Mouse (Mus musculus) heart, postnatal 25 days (tissue): ENCODE results near the gene Nt5e. TPM values are rescaled to one million over a fixed set of nuclear protein-coding genes. Genes with fewer than 3 reads are reported as not detected.
A peak's percentile ranks its signal among the peaks of the same experiment; 100 is the strongest.
"Not testable (repeated sequence)": the region's sequence is repeated elsewhere in the genome, so short reads cannot be mapped to it uniquely, and the experiment has no call there.

Experiments
- DNase-seq: peaks from one replicate; pipeline ENCODE4 v3.0.0; 2022; ENCODE audit warnings: low spot score
- intact Hi-C: fragments of 180-260 bp; cut with DNase I; formaldehyde crosslinking; loops from one replicate; pipeline ENCODE4 v1.15.1; 2025
- total RNA-seq, 2 experiments: library from RNA; stranded (reverse); gene quantifications; 2 replicates each; pipeline ENCODE4 v1.2.3; 2021

Gene Nt5e
- 10 to 100 TPM; 13.3 to 13.9 TPM for total RNA-seq

DNA sequence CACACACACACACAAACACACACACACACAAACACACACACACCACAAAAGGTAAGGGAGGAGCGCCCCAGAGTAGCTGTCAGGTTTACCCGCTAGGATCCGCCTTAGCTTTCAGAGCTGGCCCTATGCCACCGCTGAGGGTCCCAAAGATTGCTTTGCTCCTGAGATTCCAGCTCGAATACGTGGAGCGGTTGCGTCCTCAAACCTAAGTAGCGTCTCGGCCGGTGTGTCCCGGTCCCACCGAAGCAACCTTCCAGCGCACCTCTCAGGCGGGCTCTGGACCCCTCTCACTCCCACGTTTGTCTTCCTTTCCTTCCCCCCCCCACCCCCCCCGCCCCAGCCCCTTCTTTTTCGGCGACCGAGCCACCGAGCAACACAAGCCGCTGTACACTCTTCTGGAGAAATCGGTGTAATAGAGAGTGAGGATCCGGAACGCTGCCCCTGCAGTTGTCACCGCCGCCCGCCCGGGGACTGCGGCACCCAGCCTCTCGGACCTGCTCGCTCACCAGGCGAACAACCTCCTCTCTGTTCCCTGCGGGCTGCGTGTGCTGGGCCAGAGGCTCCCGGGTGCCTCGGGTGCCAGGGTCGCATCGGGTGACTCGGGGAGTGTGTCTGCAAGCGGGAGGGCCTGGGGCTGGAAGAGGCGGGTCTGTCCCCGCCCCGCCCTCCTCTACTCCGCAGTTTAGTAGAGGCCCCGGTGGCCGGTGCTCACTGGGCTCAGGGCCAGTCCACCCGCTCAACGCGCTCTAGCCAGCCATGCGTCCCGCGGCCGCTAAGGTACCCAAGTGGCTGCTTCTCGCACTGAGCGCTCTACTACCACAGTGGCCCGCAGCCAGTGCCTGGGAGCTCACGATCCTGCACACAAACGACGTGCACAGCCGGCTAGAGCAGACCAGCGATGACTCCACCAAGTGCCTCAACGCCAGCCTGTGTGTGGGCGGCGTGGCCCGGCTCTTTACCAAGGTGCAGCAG, at the start of gene Nt5e:
TSS of gene Nt5e (plus strand) at position 268 of the 972 bp plus-strand sequence.
- intact Hi-C loops, result loop anchor here (5.0 kb wide), 2 partner anchors 35 to 70 kb away; no protein-coding TSS in a partner anchor

GRCm38 (mm10) chr9:88277588-88277987, 49.4 kb upstream of the Nt5e start:
- intact Hi-C loops, result loop anchor here (5.0 kb wide), 1 partner anchor 85 kb away; no protein-coding TSS in a partner anchor
- no peak for DNase-seq

More for the DNA sequence above, at the start of gene Nt5e:
- DNase-seq, result peak; percentile 68

DNA sequence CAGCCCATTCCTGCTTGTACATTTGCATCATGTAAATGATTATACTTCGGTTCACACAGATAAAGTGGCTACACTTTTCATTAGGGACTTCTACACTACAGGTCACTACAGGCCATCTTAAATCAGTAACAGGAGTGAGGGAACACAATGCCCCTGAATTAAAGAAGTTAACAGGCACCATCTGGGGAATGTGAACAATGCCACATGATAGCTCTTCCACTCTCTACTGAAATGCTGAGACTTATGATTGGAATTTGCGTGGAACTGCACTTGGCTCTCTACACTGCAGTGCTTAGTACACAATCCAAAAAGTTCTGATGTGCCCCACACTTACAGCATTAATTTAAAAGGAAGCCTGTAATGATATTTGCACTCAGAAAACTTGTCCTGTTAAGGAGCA, 47.3 kb upstream of the Nt5e start:
- DNase-seq, result no peak
- intact Hi-C loops, result loop anchor here (5.0 kb wide), 1 partner anchor 83 kb away; no protein-coding TSS in a partner anchor

DNA sequence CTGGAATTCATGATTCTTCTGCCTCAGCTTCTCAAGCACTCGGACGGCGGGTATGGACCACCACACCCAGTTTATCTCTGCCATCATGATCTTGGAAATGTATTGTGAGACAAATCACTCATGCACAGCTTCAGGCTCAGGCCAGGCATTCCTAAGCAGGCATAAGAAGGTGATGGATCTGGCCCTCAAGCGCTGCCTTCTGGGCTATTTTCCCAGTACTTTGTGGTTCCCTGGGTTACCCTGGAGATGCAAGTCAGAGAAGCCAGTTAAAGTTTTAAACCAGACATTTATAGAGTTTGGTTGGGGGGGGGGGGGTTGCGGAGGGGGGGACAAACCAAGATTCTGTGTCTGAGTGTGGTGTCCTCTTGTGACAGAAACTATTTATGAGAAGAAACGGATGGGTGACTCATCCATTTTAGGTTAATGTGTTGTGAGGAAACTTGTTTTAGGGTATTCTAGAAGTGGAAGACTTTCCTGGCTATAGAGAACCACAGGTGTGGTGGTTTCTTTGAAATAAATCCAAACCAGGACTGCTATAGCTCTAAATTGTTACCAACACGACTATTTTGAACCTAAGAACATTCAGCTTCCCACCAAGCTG, 37.3 kb upstream of the Nt5e start:
- no peak for DNase-seq
- intact Hi-C loops, result no loop called here

- DNase-seq, result no peak
- intact Hi-C loops, result no loop called here
Measured at GRCm38 (mm10) chr9:88292836-88293370, 34.1 kb upstream of the Nt5e start.

GRCm38 (mm10) chr9:88295798-88296197, 31.2 kb upstream of the Nt5e start:
- DNase-seq, result no peak
- intact Hi-C loops, result no loop called here

GRCm38 (mm10) chr9:88296321-88296720, 30.7 kb upstream of the Nt5e start:
- intact Hi-C loops, result no loop called here
- no peak for DNase-seq

GRCm38 (mm10) chr9:88297244-88297643, 29.8 kb upstream of the Nt5e start:
- intact Hi-C loops, DNase-seq: not testable (repeated sequence)

DNA sequence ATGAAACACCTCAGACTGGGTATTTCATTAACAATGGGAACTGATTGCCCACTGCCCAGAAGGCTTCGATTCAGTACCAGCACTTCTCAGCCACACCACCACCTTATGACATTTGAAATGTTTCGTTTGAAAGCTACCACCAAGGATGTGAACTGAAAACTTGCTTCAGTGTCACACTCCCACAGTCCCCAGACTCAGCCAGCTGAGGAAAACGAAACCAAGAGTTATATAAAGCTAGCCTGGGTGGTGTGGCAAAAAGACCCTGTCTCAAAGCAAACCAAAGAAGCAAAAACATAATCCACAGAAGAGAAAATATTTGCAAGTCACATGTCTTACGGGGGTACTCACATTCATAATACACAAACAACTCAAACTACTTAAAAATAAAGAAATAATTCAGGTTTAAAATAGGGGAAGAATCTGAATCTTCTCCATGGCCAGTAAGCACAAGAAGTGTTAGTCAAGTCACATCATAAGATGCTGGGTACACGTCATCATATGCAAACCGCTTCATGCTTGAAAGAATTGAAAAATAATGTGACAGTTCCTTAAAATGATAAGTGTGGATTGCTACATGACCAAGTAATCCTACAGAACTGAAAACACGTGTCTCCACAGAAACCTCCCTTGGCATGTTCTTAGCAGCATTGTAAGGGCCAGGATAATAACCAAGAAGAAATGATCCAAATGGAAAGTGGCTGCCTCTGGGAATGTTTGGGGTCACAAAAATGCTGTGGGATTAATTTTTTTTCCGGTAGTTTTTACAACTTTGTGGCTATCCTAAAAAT, 28.9 kb upstream of the Nt5e start:
- DNase-seq, result no peak
- intact Hi-C loops, result no loop called here

DNA sequence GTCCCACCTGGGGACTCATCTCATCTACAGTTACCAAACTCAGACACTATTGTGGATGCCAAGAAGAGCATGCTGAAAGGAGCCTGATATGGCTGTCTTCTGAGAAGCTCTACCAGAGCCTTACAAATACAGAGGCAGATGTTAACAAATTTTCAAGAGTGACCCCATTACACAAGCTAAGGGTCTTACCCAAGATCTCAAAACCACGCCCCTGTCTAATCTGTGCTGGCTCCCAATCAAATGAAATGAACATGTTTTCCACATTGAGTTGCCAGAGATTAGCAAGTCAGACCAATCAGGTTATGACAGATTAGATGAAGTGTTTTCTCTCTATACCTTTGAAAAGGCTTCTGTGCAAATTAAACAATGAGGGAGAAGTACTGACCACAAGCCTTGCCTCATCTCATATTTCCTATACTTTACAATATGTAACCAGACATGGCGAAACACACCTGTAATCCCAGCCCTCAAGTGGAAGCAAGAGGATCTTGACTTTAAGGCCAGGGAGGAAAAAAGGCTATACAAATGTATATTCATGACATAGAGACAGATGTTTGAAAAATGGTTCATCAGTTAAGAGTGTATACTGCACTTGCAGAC, 19.9 kb upstream of the Nt5e start:
- intact Hi-C loops, result no loop called here
- no peak for DNase-seq

DNA sequence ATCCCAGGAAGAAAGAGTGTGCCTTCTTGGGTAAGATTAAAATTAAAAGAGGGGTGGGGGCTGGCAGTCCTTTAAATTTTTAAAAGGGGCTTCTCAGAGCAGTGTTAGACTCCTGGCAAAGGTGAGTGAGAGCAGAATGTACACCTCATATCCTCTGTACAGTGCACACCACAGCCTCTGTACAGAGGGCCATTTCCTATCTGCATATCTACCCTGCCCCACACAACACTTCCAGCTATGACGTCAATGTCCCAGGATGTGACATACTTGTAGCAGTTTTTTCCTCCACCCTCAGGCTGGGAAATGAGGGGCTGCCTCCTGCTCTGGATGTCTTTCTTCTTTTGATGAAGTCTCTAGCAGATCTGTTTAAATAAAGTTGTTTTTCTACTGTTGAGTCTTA, 17.9 kb upstream of the Nt5e start:
- intact Hi-C loops, result no loop called here
- no peak for DNase-seq

GRCm38 (mm10) chr9:88319226-88319625, 7.8 kb upstream of the Nt5e start:
- intact Hi-C loops, result no loop called here
- no peak for DNase-seq

DNA sequence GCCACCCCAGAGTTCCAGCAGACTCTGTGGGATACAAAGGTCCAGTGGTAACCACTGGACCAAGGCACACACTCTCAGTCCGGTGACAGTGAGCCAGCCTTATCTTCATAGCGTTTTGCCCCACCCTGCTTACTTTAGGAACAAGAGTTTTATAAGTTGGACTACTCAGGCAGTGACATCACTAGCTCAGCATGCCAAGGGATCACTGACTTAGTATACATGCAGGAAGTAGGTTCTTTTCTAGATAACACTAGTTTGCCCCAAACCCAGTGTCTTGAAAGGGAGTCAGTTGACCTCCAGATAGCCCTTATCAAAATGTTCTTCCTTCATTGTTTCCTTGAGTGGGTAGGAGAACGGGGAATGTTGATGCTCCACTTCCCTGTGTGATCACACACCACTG, 2.4 kb upstream of the Nt5e start:
- intact Hi-C loops, result loop anchor here (5.0 kb wide), 2 partner anchors 38 to 67 kb away; no protein-coding TSS in a partner anchor
- DNase-seq, result no peak

GRCm38 (mm10) chr9:88328666-88329065, 1.7 kb downstream of the Nt5e start:
- intact Hi-C loops, result loop anchor here (5.0 kb wide), 2 partner anchors 34 to 71 kb away; no protein-coding TSS in a partner anchor
- DNase-seq, result no peak

GRCm38 (mm10) chr9:88329166-88329748, 2.3 kb downstream of the Nt5e start:
- no peak for DNase-seq
- intact Hi-C loops, result loop anchor here (5.0 kb wide), 2 partner anchors 33 to 72 kb away; no protein-coding TSS in a partner anchor

- intact Hi-C loops, result no loop called here
- no peak for DNase-seq
Measured at GRCm38 (mm10) chr9:88330316-88330715, 3.3 kb downstream of the Nt5e start.

DNA sequence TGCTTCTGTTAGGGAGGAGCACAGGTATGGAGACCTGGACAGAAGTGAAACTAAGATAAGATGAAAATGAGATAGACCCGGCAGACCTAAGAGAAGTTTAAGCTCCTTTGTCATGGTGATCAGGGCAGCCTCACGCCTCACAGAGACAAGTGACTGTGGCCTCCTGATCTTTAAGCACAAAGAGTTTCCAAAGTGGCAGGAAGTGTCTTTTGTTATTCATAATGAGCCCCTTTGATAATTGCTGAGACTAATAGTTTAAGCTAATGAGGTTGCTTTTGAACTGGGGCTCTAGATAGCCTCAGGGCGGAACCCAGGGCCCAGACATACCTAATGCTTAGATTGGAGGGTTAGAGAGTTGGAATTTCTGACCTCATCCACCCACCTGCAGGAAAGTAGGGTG, 5.5 kb downstream of the Nt5e start:
- intact Hi-C loops, result no loop called here
- no peak for DNase-seq

- DNase-seq, result no peak
- intact Hi-C loops, result no loop called here
Measured at GRCm38 (mm10) chr9:88335839-88336238, 8.8 kb downstream of the Nt5e start.

DNA sequence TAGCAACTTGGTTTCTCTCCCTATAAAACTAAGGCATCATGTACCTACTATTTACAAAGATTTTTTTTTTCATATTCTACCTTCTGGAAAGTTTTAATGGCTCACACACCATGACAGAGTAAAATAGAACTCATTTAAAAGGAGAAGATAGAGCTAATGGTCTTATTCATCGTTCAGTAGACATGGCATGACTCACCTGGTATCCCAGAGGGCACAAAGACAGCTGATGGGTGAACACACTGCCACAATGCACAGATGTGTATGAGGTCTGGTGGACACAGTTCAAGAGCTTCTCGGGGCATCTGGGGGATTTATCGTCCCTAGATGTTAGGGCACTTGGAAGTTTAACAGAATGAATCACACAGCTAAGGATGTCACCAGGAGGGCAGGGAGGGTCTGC, 13.8 kb downstream of the Nt5e start:
- intact Hi-C loops, result no loop called here
- DNase-seq, result no peak
